Mouse (Mus musculus) intestine, embryonic 15.5 days (tissue): ENCODE data around the gene Slc11a2. TPM values are rescaled to one million over a fixed set of nuclear protein-coding genes. Genes with fewer than 3 reads are reported as not detected.

Experiments used
- ATAC-seq: fragments of 200-750 bp; cut with Nextera tagmentation; 2 replicates; pipeline ENCODE4 v1.8.0; 2017; ENCODE audit warnings: moderate TSS enrichment, moderate library complexity
- H3K27ac ChIP-seq: fragments of 300-500 bp; sonication (generic); 2 replicates; pipeline ENCODE4 v1.5.1; 2015; ENCODE audit warnings: mild to moderate bottlenecking, inconsistent platforms
- H3K27me3 ChIP-seq: fragments of 300-500 bp; sonication (generic); replicated peaks from 2 replicates; pipeline ENCODE4 v1.6.1; 2015; ENCODE audit warnings: inconsistent platforms
- H3K36me3 ChIP-seq: fragments of 300-500 bp; sonication (generic); 2 replicates; pipeline ENCODE4 v1.6.1; 2015; ENCODE audit warnings: inconsistent platforms
- H3K4me1 ChIP-seq: fragments of 300-500 bp; sonication (generic); replicated peaks from 2 replicates; pipeline ENCODE4 v1.6.1; 2015; ENCODE audit warnings: inconsistent platforms
- H3K4me2 ChIP-seq: fragments of 300-500 bp; sonication (generic); replicated peaks from 2 replicates; pipeline ENCODE4 v1.6.1; 2015; ENCODE audit warnings: mild to moderate bottlenecking, inconsistent platforms
- H3K4me3 ChIP-seq: fragments of 300-500 bp; sonication (generic); replicated peaks from 2 replicates; pipeline ENCODE4 v1.5.1; 2015; ENCODE audit warnings: inconsistent platforms
- H3K9ac ChIP-seq: fragments of 300-500 bp; sonication (generic); 2 replicates; pipeline ENCODE4 v1.6.1; 2015; ENCODE audit warnings: inconsistent platforms
- H3K9me3 ChIP-seq: fragments of 300-500 bp; sonication (generic); 2 replicates; pipeline ENCODE4 v1.6.1; 2016; ENCODE audit warnings: inconsistent platforms
- WGBS: fragments of 180-500 bp; shearing (Covaris S2); methylation state at CpG from one replicate; pipeline ENCODE4 v1.1.7; 2015; 5-methylcytosine and 5-hydroxymethylcytosine counted together
- polyA plus RNA-seq: library from polyadenylated mRNA; unstranded; fragments of >200 nt; fragmentation: Nextera tagmentation; extraction: Ambion mirVana; gene quantifications from 2 replicates; pipeline ENCODE4 v1.2.1, GENCODE M21; 2015

The Slc11a2 gene
- polyA plus RNA-seq, result 29.8 and 29.9 TPM in 2 replicates

GRCm38 (mm10) chr15:100424396-100425122 is at the start of gene Slc11a2:
Gene Slc11a2 (minus strand): TSS chr15:100425072.
- Histone ChIP-seq H3K36me3 (no peaks in the 10 kb centered on the region), H3K27ac (peak within 1 kb of the TSS; percentile 37; the same call in 1 of the 2 replicates), H3K4me3 (peak within 1 kb of the TSS; percentile 84), H3K4me2 (peak within 1 kb of the TSS; percentile 97), H3K9ac (peak within 1 kb of the TSS; percentile 49; the same call in 1 of the 2 replicates), H3K4me1 (peaks cover 21% of the 10 kb centered on the region), H3K9me3 (no peaks in the 10 kb centered on the region), H3K27me3 (no peaks in the 10 kb centered on the region)
- 21% methylated on average over 17 of the region's 17 CpGs for WGBS
- ATAC-seq, result peak; percentile 38

- Histone ChIP-seq H3K9me3 (no peaks in the 10 kb centered on the region), H3K9ac (no peak overlapping the region), H3K27me3 (no peaks in the 10 kb centered on the region), H3K4me2 (no peak overlapping the region), H3K4me3 (no peak overlapping the region), H3K36me3 (peaks cover 28% of the 10 kb centered on the region), H3K4me1 (peaks cover 10% of the 10 kb centered on the region; the same call in 1 of the 2 replicates), H3K27ac (no peak overlapping the region)
- no peak for ATAC-seq
- WGBS, result 58% methylated on average over 7 of the region's 7 CpGs
Observed at GRCm38 (mm10) chr15:100473926-100474503, 49.1 kb upstream of the Slc11a2 start.

- no peak for ATAC-seq
- Histone ChIP-seq H3K4me1 (peaks cover 19% of the 10 kb centered on the region), H3K4me3 (peak overlapping the region; percentile 92), H3K27ac (no peak overlapping the region), H3K9ac (no peak overlapping the region), H3K4me2 (peak overlapping the region; percentile 87), H3K9me3 (no peaks in the 10 kb centered on the region), H3K27me3 (no peaks in the 10 kb centered on the region), H3K36me3 (peaks cover 6% of the 10 kb centered on the region; the same call in 1 of the 2 replicates)
- 53% methylated on average over 10 of the region's 10 CpGs for WGBS
Observed at GRCm38 (mm10) chr15:100470037-100470436, 45.2 kb upstream of the Slc11a2 start.

- 0% methylated on average over 19 of the region's 19 CpGs for WGBS
- ATAC-seq, result no peak; the same call in 1 of the 2 replicates
Observed at GRCm38 (mm10) chr15:100469189-100469545, 44.3 kb upstream of the Slc11a2 start.

GRCm38 (mm10) chr15:100468295-100469188 is 43.7 kb upstream of the Slc11a2 start, which contains the start of gene Letmd1:
Gene Letmd1 (plus strand): TSS chr15:100469023.
- 2% methylated on average over 74 of the region's 84 CpGs for WGBS
- no peaks in the 10 kb centered on the region for H3K36me3 ChIP-seq
- H3K4me2 ChIP-seq, result peak within 1 kb of the TSS; percentile 87
- H3K27me3 ChIP-seq, result no peaks in the 10 kb centered on the region
- H3K4me3 ChIP-seq, result peak within 1 kb of the TSS; percentile 92
- peak; percentile 94 for ATAC-seq
- peak within 1 kb of the TSS; percentile 90 for H3K27ac ChIP-seq
- peaks cover 19% of the 10 kb centered on the region for H3K4me1 ChIP-seq
- peak within 1 kb of the TSS; percentile 93 for H3K9ac ChIP-seq
- H3K9me3 ChIP-seq, result no peaks in the 10 kb centered on the region

More at GRCm38 (mm10) chr15:100469189-100469545, 44.3 kb upstream of the Slc11a2 start:
- Histone ChIP-seq H3K27ac (peak overlapping the region; percentile 90), H3K36me3 (no peaks in the 10 kb centered on the region), H3K9me3 (no peaks in the 10 kb centered on the region), H3K4me3 (peak overlapping the region; percentile 92), H3K4me1 (peaks cover 19% of the 10 kb centered on the region), H3K4me2 (peak overlapping the region; percentile 87), H3K27me3 (no peaks in the 10 kb centered on the region), H3K9ac (peak overlapping the region; percentile 93)

GRCm38 (mm10) chr15:100467738-100468137 is 42.9 kb upstream of the Slc11a2 start:
- Histone ChIP-seq H3K36me3 (no peaks in the 10 kb centered on the region), H3K4me3 (peak overlapping the region; percentile 92), H3K4me2 (peak overlapping the region; percentile 87), H3K4me1 (peaks cover 19% of the 10 kb centered on the region), H3K27ac (no peak overlapping the region), H3K9me3 (no peaks in the 10 kb centered on the region), H3K9ac (no peak overlapping the region), H3K27me3 (no peaks in the 10 kb centered on the region)
- WGBS, result 34% methylated on average over 8 of the region's 8 CpGs
- ATAC-seq, result no peak

- H3K4me3 ChIP-seq, result no peak overlapping the region
- no peak for ATAC-seq
- H3K27ac ChIP-seq, result no peak overlapping the region
- H3K4me1 ChIP-seq, result peaks cover 19% of the 10 kb centered on the region
- WGBS, result 55% methylated on average over 2 of the region's 2 CpGs
- H3K36me3 ChIP-seq, result no peaks in the 10 kb centered on the region
- H3K9me3 ChIP-seq, result no peaks in the 10 kb centered on the region
- no peaks in the 10 kb centered on the region for H3K27me3 ChIP-seq
- no peak overlapping the region for H3K9ac ChIP-seq
- no peak overlapping the region for H3K4me2 ChIP-seq
Observed at GRCm38 (mm10) chr15:100465432-100465831, 40.6 kb upstream of the Slc11a2 start.

GRCm38 (mm10) chr15:100463712-100464111 is 38.8 kb upstream of the Slc11a2 start:
- H3K27ac ChIP-seq, result no peak overlapping the region
- no peak overlapping the region for H3K9ac ChIP-seq
- 25% methylated on average over 6 of the region's 6 CpGs for WGBS
- no peak overlapping the region for H3K4me3 ChIP-seq
- no peaks in the 10 kb centered on the region for H3K36me3 ChIP-seq
- ATAC-seq, result no peak
- H3K4me2 ChIP-seq, result no peak overlapping the region
- H3K27me3 ChIP-seq, result no peaks in the 10 kb centered on the region
- no peaks in the 10 kb centered on the region for H3K9me3 ChIP-seq
- H3K4me1 ChIP-seq, result peaks cover 10% of the 10 kb centered on the region; the same call in 1 of the 2 replicates

GRCm38 (mm10) chr15:100462086-100462485 is 37.2 kb upstream of the Slc11a2 start:
- Histone ChIP-seq H3K9ac (no peak overlapping the region), H3K4me3 (no peak overlapping the region), H3K27ac (no peak overlapping the region), H3K36me3 (no peaks in the 10 kb centered on the region), H3K4me1 (no peaks in the 10 kb centered on the region), H3K4me2 (no peak overlapping the region), H3K9me3 (no peaks in the 10 kb centered on the region), H3K27me3 (no peaks in the 10 kb centered on the region)
- 84% methylated on average over 5 of the region's 5 CpGs for WGBS
- no peak for ATAC-seq

- ATAC-seq, result no peak
- H3K9ac ChIP-seq, result no peak overlapping the region
- no peak overlapping the region for H3K4me2 ChIP-seq
- no peak overlapping the region for H3K4me3 ChIP-seq
- H3K36me3 ChIP-seq, result no peaks in the 10 kb centered on the region
- H3K27ac ChIP-seq, result no peak overlapping the region
- WGBS, result 69% methylated on average over 9 of the region's 9 CpGs
- no peaks in the 10 kb centered on the region for H3K4me1 ChIP-seq
- H3K27me3 ChIP-seq, result no peaks in the 10 kb centered on the region
- no peaks in the 10 kb centered on the region for H3K9me3 ChIP-seq
Observed at GRCm38 (mm10) chr15:100461646-100462045, 36.8 kb upstream of the Slc11a2 start.

GRCm38 (mm10) chr15:100460942-100461341 is 36.1 kb upstream of the Slc11a2 start:
- Histone ChIP-seq H3K27ac (no peak overlapping the region), H3K9me3 (no peaks in the 10 kb centered on the region), H3K4me1 (no peaks in the 10 kb centered on the region), H3K4me3 (no peak overlapping the region), H3K36me3 (no peaks in the 10 kb centered on the region), H3K9ac (no peak overlapping the region), H3K4me2 (peak overlapping the region; percentile 12), H3K27me3 (no peaks in the 10 kb centered on the region)
- 11% methylated on average over 12 of the region's 12 CpGs for WGBS
- peak; percentile 71 for ATAC-seq

- Histone ChIP-seq H3K4me3 (no peak overlapping the region), H3K9me3 (no peaks in the 10 kb centered on the region), H3K4me2 (no peak overlapping the region), H3K27ac (no peak overlapping the region), H3K9ac (no peak overlapping the region), H3K27me3 (no peaks in the 10 kb centered on the region), H3K4me1 (no peaks in the 10 kb centered on the region), H3K36me3 (no peaks in the 10 kb centered on the region)
- WGBS, result 41% methylated on average over 10 of the region's 10 CpGs
- no peak for ATAC-seq
Observed at GRCm38 (mm10) chr15:100458055-100458454, 33.2 kb upstream of the Slc11a2 start.
